Mouse (Mus musculus) gastrocnemius, adult 8-10 months (tissue): ENCODE measurements around the gene Olfr1043. TPM values are rescaled to one million over a fixed set of nuclear protein-coding genes. Genes with fewer than 3 reads are reported as not detected.
"Not testable (repeated sequence)": the region's sequence is repeated elsewhere in the genome, so short reads cannot be mapped to it uniquely, and the experiment has no call there.

ENCODE experiments used
- DNase-seq, 2 experiments: peaks; one replicate each; pipeline ENCODE4 v3.0.0; 2022; ENCODE audit warnings: low spot score in 2 of 2
- total RNA-seq, 4 experiments: library from RNA; stranded (reverse); gene quantifications; 2 replicates each; pipeline ENCODE4 v1.2.4; 2022

Olfr1043 gene
- total RNA-seq = not detected

- no peak for DNase-seq
These were observed at the start of gene Olfr1043 for GRCm38 (mm10) chr2:86167422-86167821. Olfr1043 (minus strand) TSS chr2:86167522.

DNA sequence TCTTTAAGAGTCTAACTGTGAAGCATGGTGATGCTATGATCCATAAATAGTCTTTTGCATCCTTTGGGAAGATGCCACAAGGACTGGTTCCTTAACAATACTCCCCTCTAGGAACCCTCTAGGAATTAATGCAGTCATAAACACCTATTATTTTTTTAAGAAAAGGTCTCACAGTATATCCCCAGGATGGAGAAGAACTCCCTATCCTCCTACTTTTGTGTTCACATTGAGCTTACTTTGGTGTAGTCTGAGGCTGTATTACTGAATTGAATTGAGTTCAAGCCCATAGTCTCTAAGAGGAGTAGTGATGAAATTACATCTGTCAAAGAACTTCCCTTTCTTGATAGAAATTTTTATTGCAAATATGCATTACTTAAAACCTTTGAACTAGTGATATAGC is 35.6 kb upstream of the Olfr1043 start, which contains the start of gene Olfr1045:
Gene Olfr1045, minus strand, starts transcription at position 101 of the 400 bp plus-strand sequence.
- no peak for DNase-seq

DNA sequence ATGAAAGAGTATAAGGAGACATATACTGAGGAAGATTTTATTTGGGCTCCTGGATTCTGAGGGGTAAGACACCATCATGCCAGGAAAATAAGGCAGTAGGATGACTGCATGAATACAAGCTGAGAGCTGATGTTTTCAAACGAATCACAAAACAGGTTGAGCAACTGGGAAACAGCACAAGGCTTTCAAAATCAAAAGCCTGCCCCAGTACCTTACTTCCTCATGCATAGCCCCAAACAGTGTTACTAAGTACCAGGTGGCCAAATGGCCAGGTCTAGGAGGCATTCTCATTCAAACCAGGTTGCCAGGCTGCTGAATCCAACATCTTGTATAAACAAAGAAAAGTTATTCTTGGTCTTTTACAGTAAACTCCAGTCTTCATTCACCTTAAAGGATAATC is 28.5 kb upstream of the Olfr1043 start:
- DNase-seq = no peak

GRCm38 (mm10) chr2:86185583-86185982 is 18.3 kb upstream of the Olfr1043 start, which contains the start of gene Olfr52:
Olfr52 (minus strand) TSS chr2:86185683.
- no peak for DNase-seq

DNA sequence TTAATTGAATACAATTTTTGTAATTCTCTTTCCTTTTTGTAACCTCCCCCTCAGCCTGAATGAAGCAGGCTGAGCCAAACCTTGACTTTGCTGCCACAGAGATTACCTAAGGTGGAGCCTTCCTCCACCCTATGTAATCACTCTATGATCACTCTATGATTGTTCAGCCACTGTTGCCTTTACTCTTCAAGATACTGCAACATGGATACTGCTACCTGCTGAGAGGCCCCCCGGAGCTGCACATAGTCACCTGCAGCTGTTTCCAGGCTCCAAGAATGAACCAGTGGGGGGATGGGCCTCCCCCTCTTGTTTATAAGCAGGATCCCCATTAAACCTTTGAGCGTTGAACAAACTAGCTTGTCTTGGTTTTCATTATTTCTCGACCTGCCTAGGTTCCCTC is 12.6 kb upstream of the Olfr1043 start:
- no peak for DNase-seq

DNA sequence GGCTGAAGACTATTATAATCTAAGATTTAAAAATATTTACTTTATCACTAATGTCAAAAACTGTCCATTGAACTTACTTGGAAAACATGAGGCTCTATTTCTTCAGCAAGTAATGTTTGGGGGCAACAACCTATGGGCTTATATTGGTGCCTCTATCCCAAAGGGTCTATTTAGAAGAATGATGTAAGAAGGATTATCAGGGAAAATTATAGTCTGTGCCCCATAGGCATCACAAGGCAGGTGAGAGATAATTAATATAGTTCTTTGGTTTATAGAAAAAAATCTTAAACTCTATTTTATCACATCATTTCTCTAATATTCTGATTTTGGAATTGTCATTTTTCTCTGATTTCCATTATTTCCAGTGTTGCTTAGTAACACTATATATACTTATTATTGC is 10.4 kb upstream of the Olfr1043 start, which contains the start of gene Olfr1044:
Gene Olfr1044, minus strand, starts transcription at position 101 of the 400 bp plus-strand sequence.
- DNase-seq = no peak

- DNase-seq = not testable (repeated sequence)
These were observed 8.1 kb upstream of the Olfr1043 start for GRCm38 (mm10) chr2:86175422-86175821.

DNA sequence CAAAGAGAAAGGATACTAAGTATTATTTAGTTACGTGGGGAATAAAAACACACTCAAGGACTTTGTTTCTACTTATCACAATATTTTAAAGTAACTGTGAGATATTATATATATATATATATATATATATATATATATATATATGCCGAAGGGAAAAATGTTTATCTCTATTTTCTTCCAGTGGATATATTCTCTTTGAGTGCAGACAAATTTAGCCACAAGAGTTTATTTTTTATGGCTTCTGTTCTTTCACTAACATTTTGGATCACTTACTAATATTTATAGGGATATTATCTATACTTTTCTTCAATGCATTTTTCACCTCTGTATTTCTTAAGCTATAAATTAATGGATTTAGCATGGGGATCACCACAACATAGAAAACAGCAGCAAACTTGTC is 5.6 kb downstream of the Olfr1043 start, which contains the start of gene Olfr1042:
Gene Olfr1042, minus strand, starts transcription at position 101 of the 400 bp plus-strand sequence.
- DNase-seq = no peak

- no peak for DNase-seq
These were observed 20.7 kb downstream of the Olfr1043 start, which contains the start of gene Olfr1040 for GRCm38 (mm10) chr2:86146632-86147031. Olfr1040 (minus strand) TSS chr2:86146732.

DNA sequence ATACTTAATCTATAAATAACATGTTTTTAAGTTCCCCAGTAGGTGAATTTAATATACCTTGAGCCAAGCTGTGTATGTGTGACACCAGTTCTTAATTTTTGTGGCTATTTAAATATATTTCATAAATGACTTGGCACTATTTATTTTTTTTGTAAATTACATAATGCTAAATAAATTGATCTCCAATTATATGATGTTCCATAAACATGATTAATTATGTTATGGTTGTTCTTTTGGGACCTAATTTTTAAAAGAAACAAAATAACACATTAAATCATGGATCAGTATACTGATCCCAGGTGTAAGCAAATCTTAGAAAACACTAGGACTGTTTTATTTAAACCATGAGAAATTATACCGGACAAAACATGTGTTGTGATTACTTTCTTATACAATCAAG is 31.5 kb downstream of the Olfr1043 start, which contains the start of gene Olfr1039:
Gene Olfr1039, minus strand, starts transcription at position 101 of the 400 bp plus-strand sequence.
- no peak for DNase-seq

Other genes starting within 250 kb of the Olfr1043 start
- gene Olfr1026, start 246.0 kb downstream of the Olfr1043 start, total RNA-seq = not detected
- not detected for gene Olfr1028, start 217.1 kb downstream of the Olfr1043 start, total RNA-seq
- gene Olfr1029, start 193.6 kb downstream of the Olfr1043 start, total RNA-seq = not detected
- gene Olfr1030, start 188.2 kb downstream of the Olfr1043 start, total RNA-seq = not detected
- not detected for gene Olfr1031, start 177.2 kb downstream of the Olfr1043 start, total RNA-seq
- gene Olfr1032, start 162.0 kb downstream of the Olfr1043 start, total RNA-seq = not detected
- under 1 TPM in 1 of 4 experiments, not detected in 3; 0.54 TPM for gene Olfr1033, start 146.9 kb downstream of the Olfr1043 start, total RNA-seq
- gene Olfr1034, start 121.7 kb downstream of the Olfr1043 start, total RNA-seq = not detected
- not detected for gene Olfr1036, start 93.5 kb downstream of the Olfr1043 start, total RNA-seq
- not detected for gene Olfr1037, start 80.1 kb downstream of the Olfr1043 start, total RNA-seq
- gene Olfr1039, start 31.6 kb downstream of the Olfr1043 start, total RNA-seq = not detected
- gene Olfr1040, start 20.8 kb downstream of the Olfr1043 start, total RNA-seq = not detected
- gene Olfr1042, start 5.7 kb downstream of the Olfr1043 start, total RNA-seq = not detected
- not detected for gene Olfr1044, start 10.3 kb upstream of the Olfr1043 start, total RNA-seq
- not detected for gene Olfr52, start 18.2 kb upstream of the Olfr1043 start, total RNA-seq
- not detected for gene Olfr1045, start 35.5 kb upstream of the Olfr1043 start, total RNA-seq
- not detected for gene Olfr1046, start 51.8 kb upstream of the Olfr1043 start, total RNA-seq
- gene Olfr1047, start 63.9 kb upstream of the Olfr1043 start, total RNA-seq = not detected
- not detected for gene Olfr1048, start 72.8 kb upstream of the Olfr1043 start, total RNA-seq
- gene Olfr1049, start 90.8 kb upstream of the Olfr1043 start, total RNA-seq = not detected
- gene Olfr1051, start 111.6 kb upstream of the Olfr1043 start, total RNA-seq = not detected
- gene Olfr1052, start 124.9 kb upstream of the Olfr1043 start, total RNA-seq = not detected
- gene Olfr1053, start 147.8 kb upstream of the Olfr1043 start, total RNA-seq = not detected
- gene Olfr1054, start 167.9 kb upstream of the Olfr1043 start, total RNA-seq = not detected
- gene Olfr1055, start 182.8 kb upstream of the Olfr1043 start, total RNA-seq = not detected
- not detected for gene Olfr1056, start 194.9 kb upstream of the Olfr1043 start, total RNA-seq
- not detected for gene Olfr1057, start 210.9 kb upstream of the Olfr1043 start, total RNA-seq
- gene Olfr1058, start 221.0 kb upstream of the Olfr1043 start, total RNA-seq = not detected
- not detected for gene Olfr1061, start 246.5 kb upstream of the Olfr1043 start, total RNA-seq